Mouse (Mus musculus) B cell, adult 62 days (primary cell): ENCODE results near the gene Akr1c13. TPM values are rescaled to one million over a fixed set of nuclear protein-coding genes. Genes with fewer than 3 reads are reported as not detected.

Source experiments
- total RNA-seq: library from RNA; stranded (reverse); gene quantifications from 4 replicates; pipeline ENCODE4 v1.2.4, GENCODE M21; 2023

Akr1c13 gene
- total RNA-seq: 0.85 to 1.7 TPM in 2 of 4 replicates, not detected in the others

DNA sequence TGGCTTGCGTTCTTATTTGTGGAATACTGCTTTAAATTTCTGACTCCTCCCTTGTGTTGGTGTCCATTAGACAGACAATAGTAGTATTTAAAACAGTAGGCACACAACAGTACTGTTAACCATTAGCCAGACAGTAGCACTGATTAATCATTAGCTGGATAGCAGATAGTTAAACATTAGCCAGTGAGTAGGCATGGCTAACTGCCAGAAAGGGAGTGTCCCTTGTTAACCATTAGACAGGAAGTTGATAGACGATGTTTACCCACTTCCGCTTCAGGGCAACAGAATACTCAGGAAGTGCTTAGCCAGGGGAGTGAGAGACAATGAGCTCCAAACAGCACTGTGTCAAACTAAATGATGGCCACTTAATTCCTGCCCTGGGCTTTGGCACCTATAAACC lies at the start of gene Akr1c13:
TSS of gene Akr1c13 (plus strand) at position 247 of the 400 bp plus-strand sequence.

DNA sequence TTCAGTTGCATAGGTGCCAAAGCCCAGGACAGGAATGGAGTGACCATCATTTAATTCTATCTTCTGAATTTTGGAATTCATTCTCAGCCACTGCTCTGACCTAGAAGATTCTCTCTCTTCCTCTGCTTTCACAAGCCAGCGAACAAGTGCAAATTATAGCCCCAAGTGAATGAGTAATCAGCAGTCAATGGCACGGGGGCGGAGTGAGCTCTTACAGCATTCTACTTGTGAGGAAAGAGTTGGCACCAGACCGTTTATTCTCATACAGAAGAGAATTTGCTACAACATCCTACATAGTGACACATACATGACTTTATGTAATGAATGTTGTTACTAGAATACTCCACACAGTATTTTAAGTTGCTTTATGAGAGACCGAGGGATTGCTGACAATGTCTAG lies 40.4 kb upstream of the Akr1c13 start, which contains the start of gene Akr1c18:
TSS of gene Akr1c18 (minus strand) at position 137 of the 400 bp plus-strand sequence.

DNA sequence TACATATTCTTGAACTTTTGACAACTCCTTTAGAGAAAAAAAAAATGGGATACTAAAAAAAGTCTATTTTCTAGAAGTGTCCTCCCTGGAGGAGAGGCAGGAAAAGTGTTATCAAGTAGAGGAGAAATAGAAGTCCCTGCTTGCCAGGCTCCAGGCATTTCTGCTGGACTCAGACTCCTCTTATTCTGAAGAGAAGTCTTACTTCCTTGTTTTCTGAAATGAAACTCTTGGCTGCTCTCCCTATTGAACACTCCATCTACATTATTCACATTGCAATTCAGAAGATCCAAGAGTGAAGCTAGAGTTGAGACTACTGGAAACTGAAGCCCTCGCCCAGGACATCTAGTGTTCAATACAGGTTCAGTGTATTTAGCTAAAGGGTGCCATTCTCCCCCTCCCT lies 37.5 kb downstream of the Akr1c13 start, which contains the start of gene Akr1c19:
TSS of gene Akr1c19 (plus strand) at position 260 of the 400 bp plus-strand sequence.

Other genes starting within 250 kb of the Akr1c13 start
- not detected in 4 replicates for gene Ucn3, start 245.8 kb upstream of the Akr1c13 start, total RNA-seq
- not detected in 4 replicates for gene Akr1c14, start 142.1 kb upstream of the Akr1c13 start, total RNA-seq
- gene Akr1c18, start 40.5 kb upstream of the Akr1c13 start, total RNA-seq: not detected in 4 replicates
- gene Akr1c19, start 37.5 kb downstream of the Akr1c13 start, total RNA-seq: not detected in 4 replicates
- gene Akr1c12, start 88.3 kb downstream of the Akr1c13 start, total RNA-seq: not detected in 4 replicates
- gene Akr1c6, start 243.2 kb downstream of the Akr1c13 start, total RNA-seq: not detected in 4 replicates